Mouse (Mus musculus) right cerebral cortex, postnatal 4 days (tissue): ENCODE data around the gene Cnih4.

Source experiments
- DNase-seq: peaks from one replicate; pipeline ENCODE4 v3.0.0-alpha.2; 2022

The Cnih4 gene

GRCm38 (mm10) chr1:181143950-181144836 lies at the start of gene Cnih4, which contains the start of gene Nvl:
TSS of gene Cnih4 (plus strand) at chr1:181144693.
TSS of gene Nvl (minus strand) at chr1:181144204.
- DNase-seq: peak; percentile 92

GRCm38 (mm10) chr1:181117112-181117511 lies 27.4 kb upstream of the Cnih4 start:
- DNase-seq: no peak

GRCm38 (mm10) chr1:181124145-181124544 lies 20.3 kb upstream of the Cnih4 start:
- no peak for DNase-seq

GRCm38 (mm10) chr1:181125916-181126315 lies 18.6 kb upstream of the Cnih4 start:
- DNase-seq: no peak

- no peak for DNase-seq
Observed at GRCm38 (mm10) chr1:181126766-181127165, 17.7 kb upstream of the Cnih4 start.

GRCm38 (mm10) chr1:181131915-181132314 lies 12.6 kb upstream of the Cnih4 start:
- DNase-seq: no peak

GRCm38 (mm10) chr1:181138730-181139129 lies 5.8 kb upstream of the Cnih4 start:
- DNase-seq: no peak

- no peak for DNase-seq
Observed at GRCm38 (mm10) chr1:181143609-181143949, 914 bp upstream of the Cnih4 start.

GRCm38 (mm10) chr1:181144966-181145365 lies 473 bp downstream of the Cnih4 start:
- no peak for DNase-seq

- DNase-seq: no peak
Observed at GRCm38 (mm10) chr1:181146187-181146586, 1.7 kb downstream of the Cnih4 start.

- no peak for DNase-seq
Observed at GRCm38 (mm10) chr1:181148540-181148939, 4.0 kb downstream of the Cnih4 start.

- no peak for DNase-seq
Observed at GRCm38 (mm10) chr1:181149373-181150017, 5.0 kb downstream of the Cnih4 start.

- no peak for DNase-seq
Observed at GRCm38 (mm10) chr1:181150431-181150826, 5.9 kb downstream of the Cnih4 start.

- peak; percentile 92 for DNase-seq
Observed at GRCm38 (mm10) chr1:181150827-181151534, 6.5 kb downstream of the Cnih4 start.

GRCm38 (mm10) chr1:181151541-181151940 lies 7.0 kb downstream of the Cnih4 start:
- no peak for DNase-seq

- DNase-seq: no peak
Observed at GRCm38 (mm10) chr1:181167816-181168215, 23.3 kb downstream of the Cnih4 start.

- no peak for DNase-seq
Observed at GRCm38 (mm10) chr1:181168377-181168776, 23.9 kb downstream of the Cnih4 start.

GRCm38 (mm10) chr1:181170210-181170609 lies 25.7 kb downstream of the Cnih4 start:
- no peak for DNase-seq

GRCm38 (mm10) chr1:181188925-181189324 lies 44.4 kb downstream of the Cnih4 start:
- no peak for DNase-seq

- DNase-seq: no peak
Observed at GRCm38 (mm10) chr1:181199446-181199845, 55.0 kb downstream of the Cnih4 start.

GRCm38 (mm10) chr1:181210147-181210546 lies 65.7 kb downstream of the Cnih4 start:
- DNase-seq: no peak

GRCm38 (mm10) chr1:181210601-181211402 lies 66.3 kb downstream of the Cnih4 start:
- DNase-seq: peak; percentile 37
